Mouse (Mus musculus) adrenal gland, adult (tissue): ENCODE results near the gene Ywhab.

Experiments used
- DNase-seq, 2 experiments: peaks; one replicate each; pipeline ENCODE4 v3.0.0; 2022 to 2023; ENCODE audit warnings: low spot score in 1 of 2; ENCODE audit not compliant: inconsistent age in 2 of 2

Gene Ywhab

GRCm38 (mm10) chr2:163994654-163994976 lies at the start of gene Ywhab:
Gene Ywhab, plus strand, starts transcription at chr2:163994960.
- no peak for DNase-seq

GRCm38 (mm10) chr2:163946221-163946620 lies 48.5 kb upstream of the Ywhab start:
- DNase-seq = peak; percentile 91 to 95

DNA sequence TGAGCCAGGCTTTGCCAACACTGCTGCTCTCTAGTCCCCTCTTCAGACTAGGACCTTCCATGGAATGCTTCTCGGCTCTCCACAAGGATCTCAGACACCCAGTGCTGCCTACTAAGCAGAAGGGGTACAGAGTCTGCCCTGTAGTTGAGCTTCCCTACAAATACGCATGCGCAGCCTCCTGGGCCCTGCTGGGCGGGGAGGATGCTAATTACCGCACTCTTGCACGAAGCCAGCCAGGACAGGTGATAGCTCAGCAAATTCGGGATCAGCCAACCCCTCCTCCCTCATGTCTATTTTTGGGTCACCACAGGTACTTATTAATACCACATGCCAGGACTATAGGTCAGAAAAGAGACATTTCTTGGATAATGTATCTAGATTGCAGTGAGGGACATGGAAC lies 46.8 kb upstream of the Ywhab start:
- DNase-seq = no peak

GRCm38 (mm10) chr2:163951770-163952169 lies 43.0 kb upstream of the Ywhab start:
- DNase-seq = peak; percentile 79 to 94

GRCm38 (mm10) chr2:163953622-163954310 lies 41.0 kb upstream of the Ywhab start:
- no peak for DNase-seq

DNA sequence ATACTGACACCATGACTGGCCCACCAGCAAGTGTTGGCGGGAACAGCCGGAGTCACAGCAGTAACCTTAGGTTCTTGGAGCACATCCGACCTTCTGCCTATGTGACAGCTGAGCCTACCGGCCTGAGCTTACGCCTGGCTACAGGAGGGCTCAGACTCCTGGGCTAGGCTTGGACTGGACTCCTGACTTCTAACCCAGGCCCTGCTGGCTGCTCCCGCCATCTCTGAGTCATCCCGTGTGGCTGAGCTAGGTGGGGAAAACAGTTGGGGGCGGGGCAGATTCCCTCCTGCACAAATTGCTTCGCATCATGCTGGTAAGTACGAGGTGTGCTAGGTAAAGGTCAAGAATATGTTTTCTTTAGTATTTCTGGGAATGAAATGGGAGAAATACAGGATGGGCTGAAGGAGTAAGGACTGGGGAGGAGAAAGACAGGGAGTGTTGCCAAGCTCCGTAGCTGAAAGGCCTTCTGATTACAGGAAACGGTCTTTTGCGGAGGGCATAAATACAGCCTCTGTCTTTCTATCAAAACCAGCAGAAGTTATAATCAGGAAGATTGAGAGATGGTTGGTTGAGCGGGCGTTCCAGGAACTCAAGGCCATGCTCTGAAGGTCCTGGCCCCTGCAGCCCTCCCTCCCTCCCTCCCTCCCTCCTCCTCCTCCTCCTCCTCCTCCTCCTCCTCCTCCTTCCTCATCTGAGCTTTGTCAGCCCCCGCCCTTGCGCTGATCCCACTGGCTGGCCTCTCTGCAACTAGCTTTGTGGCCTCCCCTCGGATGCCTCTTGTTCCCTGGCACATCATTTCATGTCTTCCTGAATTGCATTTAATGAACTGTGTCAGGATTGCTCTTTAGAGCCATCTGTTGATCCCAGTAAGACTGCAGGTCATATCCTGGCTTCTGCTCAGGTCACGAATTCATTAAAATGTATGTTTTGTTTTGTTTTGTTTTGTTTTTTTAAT lies 29.9 kb upstream of the Ywhab start:
- DNase-seq = peak; percentile 78 to 90

DNA sequence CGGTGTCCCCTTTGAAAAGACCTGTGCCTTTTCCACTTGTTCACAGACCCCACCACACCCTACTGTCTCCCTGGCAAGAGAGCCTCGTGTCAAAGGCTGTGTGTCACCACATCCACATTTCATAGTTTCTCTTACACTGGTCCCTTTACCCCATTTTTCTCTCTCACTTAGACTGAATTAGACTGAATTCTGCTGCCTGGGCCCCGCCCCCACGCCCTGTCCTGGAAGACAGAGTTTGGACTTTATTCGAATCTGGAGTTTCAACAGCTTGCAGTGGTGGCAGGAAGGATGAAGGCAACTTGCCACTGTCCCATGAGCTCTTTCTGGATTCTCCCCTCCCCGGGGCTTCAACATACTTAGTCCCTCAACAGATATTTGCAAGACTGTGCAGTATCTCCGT lies 29.1 kb upstream of the Ywhab start:
- DNase-seq = no peak

DNA sequence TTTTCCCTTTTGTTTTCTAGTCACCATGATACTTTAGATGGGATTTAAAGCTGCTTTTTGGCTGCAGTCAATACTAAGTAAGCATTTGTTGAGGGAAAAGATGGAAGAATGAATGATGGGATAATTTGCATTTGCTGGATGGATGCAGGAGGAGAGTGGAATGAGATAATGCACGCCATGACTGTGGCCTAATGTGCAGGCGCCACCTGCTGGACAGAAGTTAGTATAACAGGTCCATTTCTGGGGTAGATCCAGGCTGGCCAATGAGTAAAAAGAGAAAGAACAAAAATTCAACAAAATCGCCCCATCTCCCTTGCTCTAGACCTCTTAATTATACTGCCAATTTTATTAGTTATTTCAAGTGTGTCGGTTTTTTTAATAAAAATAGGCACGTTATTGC lies 26.2 kb upstream of the Ywhab start:
- peak; percentile 63 to 90 for DNase-seq

DNA sequence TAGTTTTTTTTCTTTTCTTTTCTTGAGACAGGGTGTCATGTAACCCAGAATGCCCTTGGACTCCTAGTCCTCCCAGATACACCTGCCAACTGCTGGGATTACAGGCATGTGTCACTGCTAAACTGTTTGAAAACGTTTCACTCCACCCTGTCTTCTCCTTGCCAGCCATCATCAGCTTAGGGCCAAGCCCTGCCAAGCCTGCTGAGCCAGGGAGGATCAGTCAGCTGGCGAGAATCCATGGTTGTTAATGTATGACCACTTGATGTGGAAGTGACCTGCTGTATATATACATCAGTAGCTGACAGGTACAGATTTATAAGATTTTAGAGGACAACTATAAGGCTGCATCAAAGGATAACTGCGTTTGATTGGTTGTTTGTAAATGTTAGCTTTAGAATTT lies 24.4 kb upstream of the Ywhab start:
- DNase-seq = no peak

DNA sequence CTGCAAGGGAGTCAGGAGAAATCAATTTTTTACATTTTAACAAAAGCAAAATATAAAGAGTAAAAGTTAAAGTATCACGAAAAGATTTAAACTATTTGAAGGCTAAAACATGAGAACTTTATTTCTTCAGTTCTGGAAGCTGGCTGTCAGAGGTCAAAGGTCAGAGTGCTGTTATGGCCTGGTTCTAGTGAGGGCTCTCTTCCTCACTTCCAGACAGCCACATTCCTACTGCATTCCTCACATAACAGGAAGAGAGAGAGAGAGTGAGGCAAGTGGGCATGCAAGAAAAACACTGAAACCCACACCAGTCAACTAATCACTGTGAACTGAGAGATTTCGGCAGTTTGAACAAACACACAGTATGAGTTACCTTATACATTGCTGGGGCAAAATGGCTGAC lies 20.7 kb upstream of the Ywhab start:
- no peak for DNase-seq

DNA sequence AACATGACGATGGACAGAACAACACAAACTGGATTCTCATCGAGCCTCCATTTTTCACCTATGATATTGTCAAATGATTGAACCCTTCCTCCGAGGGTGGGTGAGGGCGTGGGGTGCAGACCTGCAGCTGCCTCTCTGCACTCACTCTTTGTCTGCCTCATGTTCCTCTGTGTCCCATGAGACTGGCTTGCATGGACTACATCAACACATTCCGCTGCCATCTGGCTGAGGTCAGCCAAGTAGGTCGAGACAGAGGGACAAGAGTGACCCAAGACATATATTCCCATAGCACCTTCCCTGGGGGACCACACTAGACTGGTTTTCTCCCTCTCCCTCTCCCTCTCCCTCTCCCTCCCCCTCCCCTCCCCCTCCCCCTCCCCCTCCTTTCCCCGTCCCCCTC lies 18.3 kb upstream of the Ywhab start:
- DNase-seq = peak in 1 of 2 experiments; percentile 60

DNA sequence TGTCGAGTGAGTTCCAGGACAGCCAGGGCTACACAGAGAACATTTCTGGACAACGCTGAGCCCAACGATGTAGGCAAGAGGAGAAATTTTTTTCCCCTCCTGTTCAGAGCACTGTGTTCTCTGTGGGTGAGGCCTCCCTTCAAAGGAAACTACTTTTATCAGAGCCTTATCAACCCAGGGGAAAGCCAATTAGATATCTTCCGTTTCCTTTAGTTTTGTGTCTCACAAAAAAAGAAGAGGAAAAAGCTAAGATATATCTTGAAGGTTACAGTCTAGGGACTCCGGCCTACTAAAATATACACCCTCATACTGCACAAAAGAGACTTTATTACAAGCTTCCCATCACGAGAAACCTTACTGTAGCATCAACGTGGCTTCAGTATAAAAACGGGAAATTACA lies 7.5 kb upstream of the Ywhab start:
- no peak for DNase-seq

DNA sequence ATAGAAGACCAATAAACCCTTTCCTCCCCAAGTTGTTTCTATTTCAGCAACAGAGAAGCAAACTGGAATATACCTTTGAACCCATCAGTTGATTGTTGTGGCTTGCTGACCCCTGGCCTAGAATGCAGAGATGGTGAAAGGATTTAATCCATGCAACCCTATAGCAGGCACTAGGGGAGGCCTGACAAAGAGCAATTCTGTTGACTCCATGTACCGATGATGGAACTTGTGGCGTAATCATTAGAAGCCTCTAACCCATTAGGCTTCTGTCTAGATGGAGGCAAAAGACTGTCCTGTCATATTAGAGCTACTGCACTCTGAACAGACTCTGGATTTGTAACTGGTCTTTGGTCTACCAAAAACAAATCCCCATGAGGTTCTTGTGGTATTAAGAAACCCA lies 1.9 kb upstream of the Ywhab start:
- peak in 1 of 2 experiments; percentile 24 for DNase-seq

DNA sequence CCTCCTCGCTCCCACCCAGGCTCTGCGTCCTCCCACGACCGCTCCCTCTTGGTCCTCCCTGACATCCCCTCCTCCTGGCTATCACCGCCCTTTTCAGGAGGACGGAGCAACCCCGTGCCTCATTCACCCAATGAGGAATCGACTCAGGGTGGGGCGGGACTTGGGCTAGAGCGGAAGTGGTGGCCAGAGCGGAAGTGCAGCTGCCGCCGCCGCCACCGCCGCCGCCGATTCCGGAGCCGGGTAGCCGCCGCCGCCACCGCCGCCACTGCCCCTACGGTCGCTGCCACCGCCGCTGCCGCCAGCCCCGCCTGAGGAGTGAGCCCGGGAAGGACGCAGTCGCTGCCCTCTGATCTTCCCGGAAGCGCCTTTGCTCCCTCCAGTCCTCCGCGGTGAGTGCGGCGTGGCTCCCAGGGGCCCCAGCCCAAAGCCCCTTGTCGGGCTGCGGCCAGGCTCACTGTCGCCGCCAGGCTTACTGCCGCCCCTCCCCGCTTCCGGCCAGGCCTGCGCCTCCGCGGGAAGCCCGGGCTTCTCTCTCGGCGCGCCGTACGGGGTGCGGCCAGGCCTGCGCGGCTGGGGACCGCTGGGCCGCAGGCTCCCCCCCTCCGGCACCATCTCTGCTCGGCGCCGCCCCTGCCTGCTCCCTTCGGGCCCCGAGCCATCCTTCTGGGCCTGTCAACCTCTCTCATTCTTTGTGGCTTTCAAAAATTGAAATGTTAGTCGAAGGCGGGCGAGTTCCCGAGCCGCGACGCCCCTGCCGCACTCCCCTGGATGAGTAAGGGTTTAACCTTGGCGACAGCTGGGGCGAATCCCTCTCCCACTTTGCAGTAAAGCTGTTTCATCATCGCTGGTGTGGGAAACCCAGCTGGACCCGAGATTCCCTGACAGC lies 460 bp downstream of the Ywhab start:
- peak; percentile 97 to 98 for DNase-seq

GRCm38 (mm10) chr2:163996275-163996674 lies 1.5 kb downstream of the Ywhab start:
- no peak for DNase-seq

DNA sequence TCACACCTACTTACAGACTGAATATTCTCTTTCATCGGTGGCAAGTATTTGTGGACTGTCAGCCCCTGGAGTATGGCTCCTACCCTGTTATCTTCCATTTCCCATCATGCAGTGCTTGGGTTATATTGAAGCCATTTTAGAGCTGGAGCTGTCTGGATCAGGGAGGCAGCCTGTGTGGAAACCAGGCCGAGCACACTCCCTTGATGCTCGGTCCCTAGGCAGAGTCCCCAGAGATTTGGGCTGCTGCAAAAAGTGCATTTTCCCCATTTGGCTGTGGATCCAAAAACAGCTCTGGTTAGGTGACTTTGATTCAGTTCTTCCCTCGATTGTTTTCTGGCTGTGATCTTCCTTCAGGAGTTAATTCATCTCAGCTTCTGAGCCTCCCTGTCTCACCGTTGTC lies 2.1 kb downstream of the Ywhab start:
- peak in 1 of 2 experiments; percentile 47 for DNase-seq

DNA sequence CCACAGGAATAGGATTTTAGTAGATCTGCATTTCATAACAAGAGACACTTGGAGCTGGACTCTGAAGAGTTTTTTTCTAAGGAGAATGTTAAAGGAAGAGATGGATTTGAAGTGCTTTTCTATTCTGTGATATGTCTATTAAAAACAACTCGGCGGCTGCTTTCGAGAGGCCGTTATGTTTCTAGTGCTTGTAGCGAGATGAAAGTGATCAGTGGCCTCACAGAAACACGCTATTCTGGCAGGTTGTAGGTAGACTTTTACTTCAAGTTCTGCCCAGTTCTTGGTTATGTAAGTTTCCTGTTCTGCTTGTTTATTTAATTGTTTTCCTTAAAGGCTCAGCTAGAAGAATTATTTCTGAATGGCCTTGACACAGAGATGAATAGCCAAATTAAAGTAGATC lies 4.2 kb downstream of the Ywhab start:
- peak in 1 of 2 experiments; percentile 62 for DNase-seq

- no peak for DNase-seq
Observed at GRCm38 (mm10) chr2:164002637-164003036, 7.9 kb downstream of the Ywhab start.

DNA sequence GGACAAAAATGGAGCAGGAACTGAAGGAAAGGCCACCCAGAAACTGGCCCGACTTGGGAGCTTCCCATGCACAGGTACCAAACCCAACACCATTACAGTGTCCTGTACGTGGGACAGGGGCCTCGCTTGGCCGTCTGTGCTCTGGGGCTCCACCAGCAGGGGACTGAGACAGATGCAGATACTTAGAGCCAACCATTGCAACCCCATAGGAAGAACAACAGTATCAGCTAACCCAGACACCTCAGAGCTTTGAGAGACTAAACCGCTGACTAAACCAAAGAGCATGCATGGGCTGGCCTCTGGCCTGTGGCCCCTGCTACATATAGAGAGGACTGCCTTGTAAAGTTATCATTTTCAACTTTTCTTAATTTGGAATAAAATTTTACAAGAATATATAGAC lies 9.7 kb downstream of the Ywhab start:
- DNase-seq = no peak

GRCm38 (mm10) chr2:164006932-164007331 lies 12.2 kb downstream of the Ywhab start:
- peak in 1 of 2 experiments; percentile 67 for DNase-seq

- no peak for DNase-seq
Observed at GRCm38 (mm10) chr2:164007547-164007946, 12.8 kb downstream of the Ywhab start.
